Mouse (Mus musculus) embryonic facial prominence, embryonic 12.5 days (tissue): ENCODE measurements around the gene Olfr744. TPM values are rescaled to one million over a fixed set of nuclear protein-coding genes. Genes with fewer than 3 reads are reported as not detected.
"Not testable (repeated sequence)": the region's sequence is repeated elsewhere in the genome, so short reads cannot be mapped to it uniquely, and the experiment has no call there.

Experiments
- ATAC-seq: fragments of 200-750 bp; cut with Nextera tagmentation; 2 replicates; pipeline ENCODE4 v1.8.0; 2017; ENCODE audit not compliant: insufficient number of reproducible peaks, insufficient read depth, low FRiP score, low TSS enrichment
- H3K27ac ChIP-seq: fragments of 300-500 bp; sonication (generic); 2 replicates; pipeline ENCODE4 v1.5.1; 2016; ENCODE audit warnings: mild to moderate bottlenecking
- H3K27me3 ChIP-seq: fragments of 300-500 bp; sonication (generic); 2 replicates; pipeline ENCODE4 v1.6.1; 2016; ENCODE audit warnings: mild to moderate bottlenecking, moderate library complexity
- H3K36me3 ChIP-seq: fragments of 300-500 bp; sonication (generic); 2 replicates; pipeline ENCODE4 v1.6.1; 2016; ENCODE audit warnings: mild to moderate bottlenecking
- H3K4me1 ChIP-seq: fragments of 300-500 bp; sonication (generic); 2 replicates; pipeline ENCODE4 v1.6.1; 2016
- H3K4me2 ChIP-seq: fragments of 300-500 bp; sonication (generic); replicated peaks from 2 replicates; pipeline ENCODE4 v1.6.1; 2016; ENCODE audit warnings: mild to moderate bottlenecking, moderate library complexity
- H3K4me3 ChIP-seq: fragments of 300-500 bp; sonication (generic); 2 replicates; pipeline ENCODE4 v1.5.1; 2016; ENCODE audit warnings: mild to moderate bottlenecking
- H3K9ac ChIP-seq: fragments of 300-500 bp; sonication (generic); 2 replicates; pipeline ENCODE4 v1.6.1; 2016; ENCODE audit warnings: mild to moderate bottlenecking, moderate library complexity
- H3K9me3 ChIP-seq: fragments of 300-500 bp; sonication (generic); 2 replicates; pipeline ENCODE4 v1.6.1; 2016; ENCODE audit warnings: mild to moderate bottlenecking, moderate library complexity
- WGBS: fragments of 180-500 bp; shearing (Covaris S2); methylation state at CpG from one replicate; pipeline ENCODE4 v1.1.7; 2016; 5-methylcytosine and 5-hydroxymethylcytosine counted together
- polyA plus RNA-seq: library from polyadenylated mRNA; unstranded; fragments of >200 nt; fragmentation: Nextera tagmentation; extraction: Ambion mirVana; gene quantifications from 2 replicates; pipeline ENCODE4 v1.2.1, GENCODE M21; 2016

Olfr744 gene
- not detected in 2 replicates for polyA plus RNA-seq

DNA sequence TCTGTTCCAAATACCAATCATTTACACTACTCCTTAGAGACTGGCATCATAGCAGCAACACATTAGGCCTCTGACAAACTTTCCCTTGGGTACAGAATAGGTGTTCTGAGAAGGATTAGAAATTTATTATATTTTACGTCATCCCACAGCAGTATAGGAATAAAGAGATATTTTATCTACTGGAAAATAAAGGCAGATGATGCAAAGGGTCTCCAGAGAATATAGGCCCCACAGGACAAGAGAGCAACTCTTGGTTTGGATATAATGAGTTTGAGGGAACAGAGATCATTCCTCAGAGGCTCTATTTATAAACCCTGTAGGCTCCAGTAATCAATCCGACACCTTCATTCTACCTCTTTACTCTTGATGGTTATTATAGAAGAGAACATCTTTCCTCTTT, at the start of gene Olfr744:
TSS of gene Olfr744 (plus strand) at position 301 of the 400 bp plus-strand sequence.
- Histone ChIP-seq H3K4me2 (no peak within 1 kb of the TSS), H3K36me3 (no peaks in the 10 kb centered on the region), H3K27ac (no peak within 1 kb of the TSS), H3K27me3 (no peaks in the 10 kb centered on the region), H3K9ac (no peak within 1 kb of the TSS), H3K4me1 (no peaks in the 10 kb centered on the region), H3K9me3 (no peaks in the 10 kb centered on the region), H3K4me3 (no peak within 1 kb of the TSS)
- ATAC-seq, result no peak
- 95% methylated on average over 2 of the region's 2 CpGs for WGBS

DNA sequence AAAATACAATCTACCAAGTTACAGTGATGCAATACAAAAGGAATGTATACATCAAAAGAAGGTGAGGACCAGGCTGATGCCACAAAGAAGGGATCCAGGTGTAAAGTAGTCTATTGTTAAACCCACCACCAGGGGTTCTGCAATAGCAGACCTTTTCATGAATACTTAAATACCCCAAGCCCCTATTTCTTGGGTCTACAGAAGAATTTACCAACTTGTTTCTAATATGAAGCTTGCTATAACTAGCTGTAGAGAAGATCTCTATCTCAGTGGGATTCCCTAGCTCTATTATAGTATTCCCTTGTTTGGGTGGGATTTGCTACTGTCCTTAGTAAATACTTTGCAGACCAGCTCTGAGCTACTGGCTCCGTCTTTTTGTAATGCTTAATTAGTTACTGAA, 41.6 kb upstream of the Olfr744 start:
- not testable (repeated sequence) for ATAC-seq, H3K36me3 ChIP-seq, H3K9me3 ChIP-seq, H3K9ac ChIP-seq, H3K4me2 ChIP-seq, H3K4me3 ChIP-seq, H3K4me1 ChIP-seq, H3K27ac ChIP-seq, H3K27me3 ChIP-seq
- WGBS, result 69% methylated on average over 1 of the region's 1 CpGs

DNA sequence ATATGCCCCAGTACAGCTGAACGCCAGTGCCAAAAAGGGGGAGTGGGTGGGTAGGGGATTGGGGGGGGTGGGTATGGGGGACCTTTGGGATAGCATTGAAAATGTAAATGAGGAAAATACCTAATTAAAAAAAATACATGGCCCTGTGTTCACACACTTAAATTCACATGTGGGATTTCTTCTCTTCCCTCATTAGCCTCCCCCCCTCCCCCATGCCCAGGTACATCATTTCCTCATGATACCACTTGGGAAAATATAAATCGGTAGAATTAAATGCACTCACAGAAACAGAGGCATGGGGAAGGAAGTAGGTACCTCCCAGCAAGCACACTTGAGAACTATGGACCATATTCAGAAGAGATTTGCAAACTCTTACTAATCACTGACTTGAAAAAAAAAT, 24.4 kb downstream of the Olfr744 start, which contains the start of gene Olfr745:
TSS of gene Olfr745 (plus strand) at position 301 of the 400 bp plus-strand sequence.
- WGBS, result 84% methylated on average over 2 of the region's 2 CpGs
- Histone ChIP-seq H3K9me3 (no peaks in the 10 kb centered on the region), H3K27me3 (no peaks in the 10 kb centered on the region), H3K36me3 (no peaks in the 10 kb centered on the region), H3K4me1 (no peaks in the 10 kb centered on the region), H3K4me2 (no peak within 1 kb of the TSS), H3K27ac (no peak within 1 kb of the TSS), H3K4me3 (no peak within 1 kb of the TSS), H3K9ac (no peak within 1 kb of the TSS)
- no peak for ATAC-seq

DNA sequence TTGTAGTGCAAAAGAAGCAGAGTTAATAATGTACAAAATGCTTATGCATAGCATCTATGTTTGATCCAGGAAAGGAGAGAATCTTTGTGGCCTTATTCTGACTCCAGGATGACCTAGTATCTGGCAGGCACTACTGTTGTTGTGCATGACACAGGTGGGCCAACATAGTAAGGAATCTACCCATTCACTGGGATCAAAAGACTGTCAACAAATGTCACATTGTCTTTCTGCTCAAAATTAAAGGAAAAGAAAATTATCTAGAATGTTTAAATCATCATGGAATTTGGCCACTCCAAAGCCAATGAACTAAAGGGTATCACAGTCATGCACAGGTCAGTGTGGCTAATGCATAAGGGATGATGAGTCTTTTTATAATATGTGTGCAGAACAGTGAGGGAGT, 32.1 kb downstream of the Olfr744 start, which contains the start of gene Olfr746:
TSS of gene Olfr746 (plus strand) at position 301 of the 400 bp plus-strand sequence.
- Histone ChIP-seq H3K4me2 (no peak within 1 kb of the TSS), H3K9me3 (no peaks in the 10 kb centered on the region), H3K27me3 (no peaks in the 10 kb centered on the region), H3K27ac (no peak within 1 kb of the TSS), H3K4me1 (no peaks in the 10 kb centered on the region), H3K9ac (no peak within 1 kb of the TSS), H3K36me3 (no peaks in the 10 kb centered on the region), H3K4me3 (no peak within 1 kb of the TSS)
- no peak for ATAC-seq

Other genes starting within 250 kb of the Olfr744 start
- 0.12 TPM in 1 of 2 replicates, not detected in the other for gene Olfr736, start 233.7 kb upstream of the Olfr744 start, polyA plus RNA-seq
- gene Olfr738, start 207.3 kb upstream of the Olfr744 start, polyA plus RNA-seq, result not detected in 2 replicates
- not detected in 2 replicates for gene Olfr739, start 196.3 kb upstream of the Olfr744 start, polyA plus RNA-seq
- gene Olfr740, start 169.3 kb upstream of the Olfr744 start, polyA plus RNA-seq, result not detected in 2 replicates
- not detected in 2 replicates for gene Olfr741, start 142.1 kb upstream of the Olfr744 start, polyA plus RNA-seq
- not detected in 2 replicates for gene Olfr742, start 111.3 kb upstream of the Olfr744 start, polyA plus RNA-seq
- not detected in 2 replicates for gene Olfr743, start 93.0 kb upstream of the Olfr744 start, polyA plus RNA-seq
- 0.08 and 0.19 TPM in 2 replicates for gene Olfr745, start 24.5 kb downstream of the Olfr744 start, polyA plus RNA-seq
- gene Olfr746, start 32.2 kb downstream of the Olfr744 start, polyA plus RNA-seq, result not detected in 2 replicates
- not detected in 2 replicates for gene Olfr747, start 78.3 kb downstream of the Olfr744 start, polyA plus RNA-seq
- gene Olfr748, start 92.5 kb downstream of the Olfr744 start, polyA plus RNA-seq, result not detected in 2 replicates
- not detected in 2 replicates for gene Olfr749, start 130.2 kb downstream of the Olfr744 start, polyA plus RNA-seq
- gene Ttc5, start 170.6 kb downstream of the Olfr744 start, polyA plus RNA-seq, result 95.2 and 96.7 TPM in 2 replicates
- gene Ccnb1ip1, start 192.9 kb downstream of the Olfr744 start, polyA plus RNA-seq, result not detected in 2 replicates
- 63.8 and 67.6 TPM in 2 replicates for gene Parp2, start 193.0 kb downstream of the Olfr744 start, polyA plus RNA-seq